Mouse (Mus musculus) thymus, postnatal 0 days (tissue): ENCODE results near the gene Krtap26-1. TPM values are rescaled to one million over a fixed set of nuclear protein-coding genes. Genes with fewer than 3 reads are reported as not detected.
A peak's percentile ranks its signal among the peaks of the same experiment; 100 is the strongest.

Experiments
- DNase-seq: peaks from one replicate; pipeline ENCODE4 v3.0.0-alpha.2; 2015; ENCODE audit warnings: low spot score
- polyA plus RNA-seq: library from polyadenylated mRNA; unstranded; fragments of >200 nt; fragmentation: Nextera tagmentation; extraction: Ambion mirVana; gene quantifications from 2 replicates; pipeline ENCODE4 v1.2.1, GENCODE M21; 2015

Gene Krtap26-1
- not detected in 2 replicates for polyA plus RNA-seq

- DNase-seq, result no peak
These were observed at the start of gene Krtap26-1 for GRCm38 (mm10) chr16:88647358-88647846. Gene Krtap26-1, minus strand, starts transcription at chr16:88647796.

GRCm38 (mm10) chr16:88696256-88696655 lies 48.7 kb upstream of the Krtap26-1 start:
- DNase-seq, result no peak

- no peak for DNase-seq
These were observed 33.7 kb upstream of the Krtap26-1 start for GRCm38 (mm10) chr16:88681282-88681681.

GRCm38 (mm10) chr16:88679099-88679498 lies 31.5 kb upstream of the Krtap26-1 start:
- DNase-seq, result no peak

GRCm38 (mm10) chr16:88671571-88671970 lies 24.0 kb upstream of the Krtap26-1 start, which contains the start of gene Krtap27-1:
Gene Krtap27-1, minus strand, starts transcription at chr16:88671671.
- no peak for DNase-seq

- DNase-seq, result peak; percentile 2
These were observed 9.8 kb upstream of the Krtap26-1 start for GRCm38 (mm10) chr16:88657426-88657825.

GRCm38 (mm10) chr16:88651952-88652351 lies 4.4 kb upstream of the Krtap26-1 start:
- DNase-seq, result no peak

GRCm38 (mm10) chr16:88651082-88651481 lies 3.5 kb upstream of the Krtap26-1 start:
- DNase-seq, result no peak

- no peak for DNase-seq
These were observed 1.1 kb downstream of the Krtap26-1 start for GRCm38 (mm10) chr16:88646366-88647111.

GRCm38 (mm10) chr16:88640053-88640452 lies 7.5 kb downstream of the Krtap26-1 start:
- DNase-seq, result no peak

GRCm38 (mm10) chr16:88635142-88635541 lies 12.5 kb downstream of the Krtap26-1 start:
- no peak for DNase-seq

GRCm38 (mm10) chr16:88631474-88631873 lies 16.1 kb downstream of the Krtap26-1 start:
- DNase-seq, result no peak

GRCm38 (mm10) chr16:88627566-88627965 lies 20.0 kb downstream of the Krtap26-1 start, which contains the start of gene 2310079G19Rik:
Gene 2310079G19Rik, minus strand, starts transcription at chr16:88627666.
- no peak for DNase-seq

GRCm38 (mm10) chr16:88612712-88613111 lies 34.9 kb downstream of the Krtap26-1 start:
- DNase-seq, result no peak

GRCm38 (mm10) chr16:88611922-88612321 lies 35.7 kb downstream of the Krtap26-1 start, which contains the start of gene Krtap24-1:
Gene Krtap24-1, minus strand, starts transcription at chr16:88612279.
- no peak for DNase-seq

GRCm38 (mm10) chr16:88604570-88604969 lies 43.0 kb downstream of the Krtap26-1 start:
- no peak for DNase-seq

GRCm38 (mm10) chr16:88602464-88602863 lies 45.1 kb downstream of the Krtap26-1 start:
- no peak for DNase-seq

- no peak for DNase-seq
These were observed 47.3 kb downstream of the Krtap26-1 start for GRCm38 (mm10) chr16:88600303-88600702.

GRCm38 (mm10) chr16:88599504-88600237 lies 47.9 kb downstream of the Krtap26-1 start:
- no peak for DNase-seq
